Mouse (Mus musculus): ENCODE measurements around the gene Psmd9. TPM values are rescaled to one million over a fixed set of nuclear protein-coding genes. Genes with fewer than 3 reads are reported as not detected.

Gene Psmd9
- polyA plus RNA-seq, 1 experiment from 2014 or later, result 54.9 TPM

GRCm38 (mm10) chr5:123156763-123157162, 12.4 kb upstream of the Psmd9 start:
- Histone ChIP-seq H3K4me2 (no peak overlapping the region), H3K27me3 (no peaks in the 10 kb centered on the region), H3K4me3 (no peak overlapping the region), H3K36me3 (peaks cover 85% of the 10 kb centered on the region), H3K9me3 (replicated peaks) (no peaks in the 10 kb centered on the region), H3K27ac (no peak overlapping the region), H3K9ac (no peak overlapping the region), H3K4me1 (replicated peaks) (0 out of 2 replicates have a peak, but pooled peaks cover 2% of the 10 kb centered on the region)
- no peak for ATAC-seq (replicated peaks; ENCODE audit: insufficient number of reproducible peaks, insufficient read depth, low FRiP score, low read depth)
- WGBS, result 88% methylated on average over 12 of the region's 12 CpGs

GRCm38 (mm10) chr5:123157972-123158371, 11.2 kb upstream of the Psmd9 start:
- Histone ChIP-seq H3K36me3 (peaks cover 86% of the 10 kb centered on the region), H3K9me3 (replicated peaks) (no peaks in the 10 kb centered on the region), H3K27me3 (no peaks in the 10 kb centered on the region), H3K4me3 (no peak overlapping the region), H3K4me2 (no peak overlapping the region), H3K9ac (no peak overlapping the region), H3K4me1 (replicated peaks) (no peaks in the 10 kb centered on the region), H3K27ac (no peak overlapping the region)
- 70% methylated on average over 4 of the region's 4 CpGs for WGBS
- no peak for ATAC-seq (replicated peaks; ENCODE audit: insufficient number of reproducible peaks, insufficient read depth, low FRiP score, low read depth)

GRCm38 (mm10) chr5:123159446-123159845, 9.8 kb upstream of the Psmd9 start:
- H3K27ac ChIP-seq, result no peak overlapping the region
- H3K27me3 ChIP-seq, result no peaks in the 10 kb centered on the region
- H3K9me3 ChIP-seq (replicated peaks), result no peaks in the 10 kb centered on the region
- ATAC-seq (replicated peaks; ENCODE audit: insufficient number of reproducible peaks, insufficient read depth, low FRiP score, low read depth), result no peak
- 91% methylated on average over 4 of the region's 4 CpGs for WGBS
- no peaks in the 10 kb centered on the region for H3K4me1 ChIP-seq (replicated peaks)
- H3K36me3 ChIP-seq, result peaks cover 86% of the 10 kb centered on the region
- H3K4me3 ChIP-seq, result no peak overlapping the region
- no peak overlapping the region for H3K4me2 ChIP-seq
- H3K9ac ChIP-seq, result no peak overlapping the region

- Histone ChIP-seq H3K4me2 (no peak overlapping the region), H3K36me3 (peaks cover 85% of the 10 kb centered on the region), H3K9me3 (replicated peaks) (no peaks in the 10 kb centered on the region), H3K27ac (no peak overlapping the region), H3K4me3 (no peak overlapping the region), H3K9ac (no peak overlapping the region), H3K27me3 (no peaks in the 10 kb centered on the region), H3K4me1 (replicated peaks) (no peaks in the 10 kb centered on the region)
- 93% methylated on average over 15 of the region's 15 CpGs for WGBS
- no peak for ATAC-seq (replicated peaks; ENCODE audit: insufficient number of reproducible peaks, insufficient read depth, low FRiP score, low read depth)
These were observed 9.3 kb upstream of the Psmd9 start for GRCm38 (mm10) chr5:123159866-123160265.

GRCm38 (mm10) chr5:123160341-123160740, 8.9 kb upstream of the Psmd9 start:
- no peaks in the 10 kb centered on the region for H3K4me1 ChIP-seq (replicated peaks)
- no peaks in the 10 kb centered on the region for H3K27me3 ChIP-seq
- H3K36me3 ChIP-seq, result peaks cover 83% of the 10 kb centered on the region
- H3K27ac ChIP-seq, result no peak overlapping the region
- no peak; the same call in 1 of the 2 replicates for ATAC-seq (replicated peaks; ENCODE audit: insufficient number of reproducible peaks, insufficient read depth, low FRiP score, low read depth)
- 87% methylated on average over 14 of the region's 15 CpGs for WGBS
- no peaks in the 10 kb centered on the region for H3K9me3 ChIP-seq (replicated peaks)
- H3K4me2 ChIP-seq, result no peak overlapping the region
- H3K4me3 ChIP-seq, result no peak overlapping the region
- H3K9ac ChIP-seq, result no peak overlapping the region

- H3K4me1 ChIP-seq (replicated peaks), result no peaks in the 10 kb centered on the region
- no peak overlapping the region for H3K27ac ChIP-seq
- peaks cover 83% of the 10 kb centered on the region for H3K36me3 ChIP-seq
- no peak overlapping the region for H3K4me3 ChIP-seq
- H3K9me3 ChIP-seq (replicated peaks), result no peaks in the 10 kb centered on the region
- no peak overlapping the region for H3K4me2 ChIP-seq
- WGBS, result 70% methylated on average over 9 of the region's 9 CpGs
- H3K9ac ChIP-seq, result no peak overlapping the region
- ATAC-seq (replicated peaks; ENCODE audit: insufficient number of reproducible peaks, insufficient read depth, low FRiP score, low read depth), result no peak
- no peaks in the 10 kb centered on the region for H3K27me3 ChIP-seq
These were observed 6.3 kb upstream of the Psmd9 start for GRCm38 (mm10) chr5:123162942-123163341.

GRCm38 (mm10) chr5:123166437-123166836, 2.8 kb upstream of the Psmd9 start:
- ATAC-seq (replicated peaks; ENCODE audit: insufficient number of reproducible peaks, insufficient read depth, low FRiP score, low read depth), result no peak
- no peak overlapping the region for H3K4me2 ChIP-seq
- no peaks in the 10 kb centered on the region for H3K27me3 ChIP-seq
- 89% methylated on average over 10 of the region's 10 CpGs for WGBS
- H3K4me3 ChIP-seq, result no peak overlapping the region
- H3K36me3 ChIP-seq, result peaks cover 48% of the 10 kb centered on the region
- no peak overlapping the region for H3K9ac ChIP-seq
- no peak overlapping the region for H3K27ac ChIP-seq
- H3K9me3 ChIP-seq (replicated peaks), result no peaks in the 10 kb centered on the region
- H3K4me1 ChIP-seq (replicated peaks), result peaks cover 3% of the 10 kb centered on the region; the same call in 1 of the 2 replicates

- WGBS, result 74% methylated on average over 5 of the region's 5 CpGs
- ATAC-seq (replicated peaks; ENCODE audit: insufficient number of reproducible peaks, insufficient read depth, low FRiP score, low read depth), result no peak
- Histone ChIP-seq H3K4me3 (no peak overlapping the region), H3K36me3 (peaks cover 37% of the 10 kb centered on the region), H3K4me1 (replicated peaks) (peaks cover 9% of the 10 kb centered on the region; the same call in 1 of the 2 replicates), H3K27me3 (no peaks in the 10 kb centered on the region), H3K27ac (no peak overlapping the region), H3K4me2 (no peak overlapping the region), H3K9me3 (replicated peaks) (no peaks in the 10 kb centered on the region), H3K9ac (no peak overlapping the region)
These were observed 1.6 kb upstream of the Psmd9 start for GRCm38 (mm10) chr5:123167591-123167990.

- H3K27ac ChIP-seq, result no peak overlapping the region
- no peak overlapping the region for H3K4me2 ChIP-seq
- H3K4me3 ChIP-seq, result no peak overlapping the region
- no peaks in the 10 kb centered on the region for H3K9me3 ChIP-seq (replicated peaks)
- no peak for ATAC-seq (replicated peaks; ENCODE audit: insufficient number of reproducible peaks, insufficient read depth, low FRiP score, low read depth)
- peaks cover 9% of the 10 kb centered on the region; the same call in 1 of the 2 replicates for H3K4me1 ChIP-seq (replicated peaks)
- peaks cover 15% of the 10 kb centered on the region for H3K36me3 ChIP-seq
- 74% methylated on average over 9 of the region's 9 CpGs for WGBS
- no peak overlapping the region for H3K9ac ChIP-seq
- no peaks in the 10 kb centered on the region for H3K27me3 ChIP-seq
These were observed 1.2 kb downstream of the Psmd9 start for GRCm38 (mm10) chr5:123170365-123170764.

GRCm38 (mm10) chr5:123171646-123172350, 2.6 kb downstream of the Psmd9 start:
- Histone ChIP-seq H3K4me3 (peak overlapping the region; percentile 16), H3K4me1 (replicated peaks) (peaks cover 9% of the 10 kb centered on the region; the same call in 1 of the 2 replicates), H3K36me3 (peaks cover 1% of the 10 kb centered on the region; the same call in 1 of the 2 replicates), H3K27ac (no peak overlapping the region), H3K9ac (no peak overlapping the region), H3K4me2 (peak overlapping the region; percentile 53), H3K27me3 (no peaks in the 10 kb centered on the region), H3K9me3 (replicated peaks) (no peaks in the 10 kb centered on the region)
- peak; percentile 73 for ATAC-seq (replicated peaks; ENCODE audit: insufficient number of reproducible peaks, insufficient read depth, low FRiP score, low read depth)
- WGBS, result 15% methylated on average over 22 of the region's 22 CpGs

GRCm38 (mm10) chr5:123178792-123179191, 9.6 kb downstream of the Psmd9 start:
- WGBS, result 81% methylated on average over 5 of the region's 5 CpGs
- ATAC-seq (replicated peaks; ENCODE audit: insufficient number of reproducible peaks, insufficient read depth, low FRiP score, low read depth), result no peak

GRCm38 (mm10) chr5:123180390-123180789, 11.2 kb downstream of the Psmd9 start:
- 90% methylated on average over 15 of the region's 15 CpGs for WGBS
- Histone ChIP-seq H3K4me1 (replicated peaks) (no peaks in the 10 kb centered on the region), H3K4me2 (no peak overlapping the region), H3K27me3 (no peaks in the 10 kb centered on the region), H3K36me3 (no peaks in the 10 kb centered on the region), H3K9me3 (replicated peaks) (no peaks in the 10 kb centered on the region), H3K27ac (no peak overlapping the region), H3K9ac (no peak overlapping the region), H3K4me3 (no peak overlapping the region)
- ATAC-seq (replicated peaks; ENCODE audit: insufficient number of reproducible peaks, insufficient read depth, low FRiP score, low read depth), result no peak

More at GRCm38 (mm10) chr5:123178792-123179191, 9.6 kb downstream of the Psmd9 start:
- no peaks in the 10 kb centered on the region for H3K9me3 ChIP-seq (replicated peaks)
- no peaks in the 10 kb centered on the region for H3K36me3 ChIP-seq
- no peak overlapping the region for H3K27ac ChIP-seq
- no peaks in the 10 kb centered on the region for H3K4me1 ChIP-seq (replicated peaks)
- H3K9ac ChIP-seq, result no peak overlapping the region
- no peak overlapping the region for H3K4me3 ChIP-seq
- no peak overlapping the region for H3K4me2 ChIP-seq
- no peaks in the 10 kb centered on the region for H3K27me3 ChIP-seq

All from heart, embryonic 15.5 days (tissue).